Mouse (Mus musculus): ENCODE measurements around the gene Rftn1. TPM values are rescaled to one million over a fixed set of nuclear protein-coding genes. Genes with fewer than 3 reads are reported as not detected.
A peak's percentile ranks its signal among the peaks of the same experiment; 100 is the strongest.

Gene Rftn1
- polyA plus RNA-seq, 1 experiment from 2014 or later, result 11.2 TPM

DNA sequence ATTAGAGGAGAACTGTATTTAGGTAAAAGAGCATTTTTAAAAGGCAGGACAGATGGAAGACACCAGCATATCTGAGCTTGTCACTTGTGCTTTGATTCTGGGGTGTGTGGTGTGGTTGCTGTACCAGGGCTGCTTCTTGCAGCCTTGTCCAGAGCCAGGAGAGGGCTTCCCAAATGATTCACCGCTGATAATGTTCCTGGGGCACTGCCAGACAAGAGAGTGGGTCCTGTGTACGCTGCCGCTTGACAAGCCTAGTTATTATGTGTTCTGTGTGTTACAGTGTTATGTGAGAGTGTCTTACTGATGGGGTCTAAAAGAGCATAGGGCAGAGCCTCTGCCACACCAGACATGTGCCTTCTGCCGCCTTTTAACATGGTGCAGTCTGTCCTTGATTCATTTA lies 153.1 kb downstream of the Rftn1 start:
- Histone ChIP-seq H3K4me1 (ENCODE audit: control insufficient read depth, insufficient read depth, low read length) (peaks cover 13% of the 10 kb centered on the region), H3K4me3 (ENCODE audit: low read depth, low read length) (no peak overlapping the region), H3K27ac (ENCODE audit: low read depth, low read length) (no peak overlapping the region), H3K4me2 (no peak overlapping the region), H3K27me3 (ENCODE audit: control insufficient read depth, insufficient read depth, low read length) (0 out of 2 replicates have a peak, but pooled peaks cover 3% of the 10 kb centered on the region), H3K9me3 (replicated peaks; ENCODE audit: control insufficient read depth, low read length) (no peaks in the 10 kb centered on the region), H3K9ac (ENCODE audit: low read depth, low read length) (no peak overlapping the region), H3K36me3 (ENCODE audit: control insufficient read depth, insufficient read depth, low read length) (no peaks in the 10 kb centered on the region)
- no peak for ATAC-seq (replicated peaks; ENCODE audit: insufficient number of reproducible peaks, low FRiP score, low TSS enrichment)
- 71% methylated on average over 4 of the region's 4 CpGs for WGBS (ENCODE audit: insufficient replicate concordance)

DNA sequence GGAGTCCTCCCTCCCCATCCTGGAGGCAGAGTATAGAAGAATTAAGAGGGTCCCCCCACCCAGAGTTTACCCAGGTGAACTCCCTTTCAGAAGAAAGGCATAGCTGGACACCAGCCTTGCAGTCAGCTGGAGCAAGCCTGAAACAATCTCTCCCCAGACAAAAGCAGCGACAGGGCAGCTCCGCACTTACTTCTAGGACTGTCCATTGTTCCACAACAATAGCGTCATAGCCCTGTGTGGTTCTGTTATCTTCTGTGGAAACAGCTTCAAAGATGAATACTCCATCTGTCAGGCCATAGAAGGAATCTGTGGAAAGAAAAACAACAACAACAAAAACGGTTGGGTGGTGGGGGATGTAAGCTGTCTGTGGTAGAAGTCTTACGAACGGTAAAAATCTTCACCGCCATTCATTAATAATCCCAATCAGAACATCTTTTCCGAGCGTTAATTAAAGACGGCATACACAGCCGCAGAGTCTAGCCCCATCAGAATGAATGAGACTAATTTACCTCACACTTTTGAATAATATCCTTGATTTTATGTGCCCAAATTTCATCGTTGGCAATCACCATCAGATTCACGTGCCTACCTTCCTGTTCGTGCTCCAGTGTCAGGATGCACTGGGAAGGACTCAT lies 153.6 kb downstream of the Rftn1 start:
- Histone ChIP-seq H3K9me3 (replicated peaks; ENCODE audit: control insufficient read depth, low read length) (no peaks in the 10 kb centered on the region), H3K4me2 (no peak overlapping the region), H3K27ac (ENCODE audit: low read depth, low read length) (no peak overlapping the region), H3K36me3 (ENCODE audit: control insufficient read depth, insufficient read depth, low read length) (no peaks in the 10 kb centered on the region), H3K4me1 (ENCODE audit: control insufficient read depth, insufficient read depth, low read length) (peaks cover 13% of the 10 kb centered on the region), H3K9ac (ENCODE audit: low read depth, low read length) (no peak overlapping the region), H3K27me3 (ENCODE audit: control insufficient read depth, insufficient read depth, low read length) (0 out of 2 replicates have a peak, but pooled peaks cover 3% of the 10 kb centered on the region), H3K4me3 (ENCODE audit: low read depth, low read length) (no peak overlapping the region)
- 77% methylated on average over 14 of the region's 14 CpGs for WGBS (ENCODE audit: insufficient replicate concordance)
- ATAC-seq (replicated peaks; ENCODE audit: insufficient number of reproducible peaks, low FRiP score, low TSS enrichment), result no peak

DNA sequence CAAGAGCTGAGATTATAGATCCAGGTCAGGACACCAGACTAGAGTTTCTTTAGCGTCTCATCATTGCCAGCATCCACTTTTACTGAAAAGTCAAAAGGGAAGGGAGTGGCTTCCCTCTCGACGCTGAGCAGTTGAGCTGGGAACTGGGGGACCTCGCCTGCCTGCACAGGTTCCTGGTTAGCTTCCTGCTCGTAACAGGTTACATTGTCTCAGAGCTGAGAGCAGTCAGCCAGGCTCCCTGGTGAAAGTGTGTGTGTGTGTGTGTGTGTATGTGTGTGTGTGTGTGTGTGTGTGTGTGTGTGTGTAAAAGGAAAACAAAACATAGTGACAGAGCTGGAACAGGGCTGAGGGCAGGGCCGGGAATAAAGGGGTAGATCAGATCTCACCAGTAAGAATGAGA lies 156.8 kb downstream of the Rftn1 start:
- WGBS (ENCODE audit: insufficient replicate concordance), result 63% methylated on average over 6 of the region's 6 CpGs
- H3K27ac ChIP-seq (ENCODE audit: low read depth, low read length), result no peak overlapping the region

DNA sequence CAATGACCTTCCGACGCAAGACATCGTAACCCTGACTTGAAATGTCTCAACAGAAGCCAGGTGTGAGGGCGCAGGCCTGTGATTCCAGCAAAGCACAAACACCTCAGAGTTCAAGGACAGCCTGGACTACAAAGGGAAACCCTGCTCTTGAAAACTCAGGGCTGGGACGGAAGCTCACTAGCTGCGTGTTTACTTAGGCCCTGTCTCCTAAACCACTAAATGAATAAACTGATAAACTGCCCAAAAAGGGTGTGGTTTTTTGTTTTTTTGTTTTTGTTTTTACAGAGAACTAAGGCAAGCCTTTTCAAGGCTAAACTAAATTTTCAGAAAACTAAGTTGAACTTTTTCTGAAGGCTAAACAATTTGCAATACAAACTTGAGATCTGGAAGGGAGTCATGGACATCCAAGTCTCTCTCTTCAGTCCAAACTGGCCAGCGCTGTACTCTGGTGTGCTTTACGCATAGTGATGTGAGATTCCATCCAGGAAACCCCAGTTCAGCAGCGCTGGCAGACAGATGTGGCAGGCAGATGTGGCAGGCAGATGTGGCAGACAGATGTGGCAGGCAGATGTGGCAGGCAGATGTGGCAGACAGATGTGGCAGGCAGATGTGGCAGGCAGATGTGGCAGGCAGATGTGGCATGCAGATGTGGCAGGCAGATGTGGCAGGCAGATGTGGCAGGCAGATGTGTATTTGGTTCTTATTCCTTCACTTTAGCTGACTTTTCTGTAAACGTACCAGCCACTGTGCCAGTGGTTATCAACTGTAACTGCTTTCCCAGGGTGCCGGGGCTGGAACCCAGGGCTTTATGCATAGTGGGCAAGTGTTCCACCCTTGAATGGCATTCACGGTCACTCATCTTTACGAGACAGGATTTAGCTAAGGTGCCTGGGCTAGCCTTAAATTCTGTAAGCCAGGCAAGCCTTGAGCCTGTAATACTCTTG lies 158.7 kb downstream of the Rftn1 start:
- 78% methylated on average over 13 of the region's 13 CpGs for WGBS (ENCODE audit: insufficient replicate concordance)
- no peaks in the 10 kb centered on the region for H3K36me3 ChIP-seq (ENCODE audit: control insufficient read depth, insufficient read depth, low read length)
- ATAC-seq (replicated peaks; ENCODE audit: insufficient number of reproducible peaks, low FRiP score, low TSS enrichment), result no peak

More for the DNA sequence above, 156.8 kb downstream of the Rftn1 start:
- Histone ChIP-seq H3K36me3 (ENCODE audit: control insufficient read depth, insufficient read depth, low read length) (no peaks in the 10 kb centered on the region), H3K9ac (ENCODE audit: low read depth, low read length) (no peak overlapping the region), H3K4me3 (ENCODE audit: low read depth, low read length) (no peak overlapping the region), H3K4me2 (no peak overlapping the region), H3K4me1 (ENCODE audit: control insufficient read depth, insufficient read depth, low read length) (peaks cover 13% of the 10 kb centered on the region), H3K9me3 (replicated peaks; ENCODE audit: control insufficient read depth, low read length) (no peaks in the 10 kb centered on the region), H3K27me3 (ENCODE audit: control insufficient read depth, insufficient read depth, low read length) (0 out of 2 replicates have a peak, but pooled peaks cover 3% of the 10 kb centered on the region)
- ATAC-seq (replicated peaks; ENCODE audit: insufficient number of reproducible peaks, low FRiP score, low TSS enrichment), result no peak

DNA sequence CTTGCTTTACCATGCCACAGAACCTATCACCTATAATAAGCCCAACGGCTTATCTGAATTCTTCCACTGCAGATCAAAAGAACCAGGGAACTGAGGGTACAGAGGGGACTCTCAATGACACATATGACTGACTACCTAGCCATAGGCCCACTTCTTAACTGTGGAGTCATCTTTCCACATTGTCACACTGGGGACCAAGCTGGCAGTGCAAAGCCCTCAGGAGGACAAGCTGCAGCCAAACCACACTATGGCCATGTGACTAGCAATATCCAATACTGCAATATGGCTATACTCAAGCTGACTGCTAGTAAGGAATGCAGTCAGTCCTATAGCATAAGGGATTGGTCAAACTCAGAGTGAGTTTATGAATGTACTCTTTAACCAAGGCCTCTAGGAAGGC lies 164.8 kb downstream of the Rftn1 start:
- Histone ChIP-seq H3K27me3 (ENCODE audit: control insufficient read depth, insufficient read depth, low read length) (no peaks in the 10 kb centered on the region), H3K36me3 (ENCODE audit: control insufficient read depth, insufficient read depth, low read length) (no peaks in the 10 kb centered on the region), H3K27ac (ENCODE audit: low read depth, low read length) (no peak overlapping the region), H3K4me3 (ENCODE audit: low read depth, low read length) (no peak overlapping the region), H3K4me2 (no peak overlapping the region), H3K9ac (ENCODE audit: low read depth, low read length) (no peak overlapping the region), H3K9me3 (replicated peaks; ENCODE audit: control insufficient read depth, low read length) (no peaks in the 10 kb centered on the region), H3K4me1 (ENCODE audit: control insufficient read depth, insufficient read depth, low read length) (0 out of 2 replicates have a peak, but pooled peaks cover under 1% of the 10 kb centered on the region)
- WGBS (ENCODE audit: insufficient replicate concordance), result 61% methylated on average over 1 of the region's 1 CpGs
- no peak for ATAC-seq (replicated peaks; ENCODE audit: insufficient number of reproducible peaks, low FRiP score, low TSS enrichment)

More for the DNA sequence above, 158.7 kb downstream of the Rftn1 start:
- H3K4me1 ChIP-seq (ENCODE audit: control insufficient read depth, insufficient read depth, low read length), result no peaks in the 10 kb centered on the region
- no peak overlapping the region for H3K4me2 ChIP-seq
- H3K4me3 ChIP-seq (ENCODE audit: low read depth, low read length), result no peak overlapping the region
- H3K27me3 ChIP-seq (ENCODE audit: control insufficient read depth, insufficient read depth, low read length), result no peaks in the 10 kb centered on the region
- no peak overlapping the region for H3K9ac ChIP-seq (ENCODE audit: low read depth, low read length)
- no peak overlapping the region for H3K27ac ChIP-seq (ENCODE audit: low read depth, low read length)
- no peaks in the 10 kb centered on the region for H3K9me3 ChIP-seq (replicated peaks; ENCODE audit: control insufficient read depth, low read length)

DNA sequence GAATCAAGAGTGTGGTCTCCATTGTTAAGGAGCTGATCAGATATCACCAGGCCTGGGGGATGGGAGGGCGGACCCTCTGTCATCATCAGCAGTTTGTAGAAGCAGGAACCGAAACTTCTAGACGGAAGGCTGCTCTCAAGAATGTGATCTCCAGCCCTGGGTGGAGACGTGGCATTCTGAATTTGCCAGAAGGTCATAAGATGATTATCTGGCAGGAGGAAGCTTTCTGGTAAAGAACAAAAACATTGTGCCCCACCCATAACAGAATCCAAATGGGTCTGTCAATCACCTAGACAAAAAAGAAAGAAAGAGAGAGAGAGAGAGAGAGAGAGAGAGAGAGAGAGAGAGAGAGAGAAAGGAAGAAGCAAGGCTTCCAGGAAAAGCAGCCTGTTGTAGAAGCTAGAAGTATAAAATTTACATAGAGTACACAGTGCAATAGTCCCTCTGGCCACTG lies 165.3 kb downstream of the Rftn1 start:
- Histone ChIP-seq H3K4me1 (ENCODE audit: control insufficient read depth, insufficient read depth, low read length) (0 out of 2 replicates have a peak, but pooled peaks cover 5% of the 10 kb centered on the region), H3K27me3 (ENCODE audit: control insufficient read depth, insufficient read depth, low read length) (no peaks in the 10 kb centered on the region), H3K27ac (ENCODE audit: low read depth, low read length) (no peak overlapping the region), H3K9ac (ENCODE audit: low read depth, low read length) (no peak overlapping the region), H3K9me3 (replicated peaks; ENCODE audit: control insufficient read depth, low read length) (no peaks in the 10 kb centered on the region), H3K36me3 (ENCODE audit: control insufficient read depth, insufficient read depth, low read length) (no peaks in the 10 kb centered on the region), H3K4me2 (no peak overlapping the region), H3K4me3 (ENCODE audit: low read depth, low read length) (no peak overlapping the region)
- WGBS (ENCODE audit: insufficient replicate concordance), result 39% methylated on average over 4 of the region's 4 CpGs
- ATAC-seq (replicated peaks; ENCODE audit: insufficient number of reproducible peaks, low FRiP score, low TSS enrichment), result no peak

DNA sequence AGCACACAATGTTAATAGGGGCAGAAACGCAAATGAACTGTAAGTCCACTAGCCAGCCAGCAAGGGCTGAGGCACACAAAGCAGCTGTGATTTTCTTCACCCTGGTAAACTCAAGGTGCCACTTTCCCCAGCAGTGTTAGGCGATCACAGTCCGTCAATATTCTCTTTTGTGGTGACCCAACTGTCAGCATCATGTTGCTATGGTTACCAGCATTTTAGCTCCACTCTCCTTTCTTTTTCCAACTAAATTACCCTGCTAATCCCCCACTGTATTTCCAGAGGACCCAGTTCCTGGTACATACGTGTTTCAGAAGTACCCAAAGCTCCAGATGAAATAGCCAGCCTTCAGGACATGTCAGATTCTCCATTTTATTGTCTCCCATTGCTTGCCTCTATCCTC lies 169.1 kb downstream of the Rftn1 start:
- no peaks in the 10 kb centered on the region for H3K27me3 ChIP-seq (ENCODE audit: control insufficient read depth, insufficient read depth, low read length)
- H3K36me3 ChIP-seq (ENCODE audit: control insufficient read depth, insufficient read depth, low read length), result no peaks in the 10 kb centered on the region
- no peak overlapping the region for H3K4me3 ChIP-seq (ENCODE audit: low read depth, low read length)
- ATAC-seq (replicated peaks; ENCODE audit: insufficient number of reproducible peaks, low FRiP score, low TSS enrichment), result no peak
- no peak overlapping the region for H3K9ac ChIP-seq (ENCODE audit: low read depth, low read length)
- no peak overlapping the region for H3K27ac ChIP-seq (ENCODE audit: low read depth, low read length)
- WGBS (ENCODE audit: insufficient replicate concordance), result 67% methylated on average over 4 of the region's 4 CpGs
- H3K4me1 ChIP-seq (ENCODE audit: control insufficient read depth, insufficient read depth, low read length), result 0 out of 2 replicates have a peak, but pooled peaks cover 5% of the 10 kb centered on the region
- no peak overlapping the region for H3K4me2 ChIP-seq
- H3K9me3 ChIP-seq (replicated peaks; ENCODE audit: control insufficient read depth, low read length), result no peaks in the 10 kb centered on the region

DNA sequence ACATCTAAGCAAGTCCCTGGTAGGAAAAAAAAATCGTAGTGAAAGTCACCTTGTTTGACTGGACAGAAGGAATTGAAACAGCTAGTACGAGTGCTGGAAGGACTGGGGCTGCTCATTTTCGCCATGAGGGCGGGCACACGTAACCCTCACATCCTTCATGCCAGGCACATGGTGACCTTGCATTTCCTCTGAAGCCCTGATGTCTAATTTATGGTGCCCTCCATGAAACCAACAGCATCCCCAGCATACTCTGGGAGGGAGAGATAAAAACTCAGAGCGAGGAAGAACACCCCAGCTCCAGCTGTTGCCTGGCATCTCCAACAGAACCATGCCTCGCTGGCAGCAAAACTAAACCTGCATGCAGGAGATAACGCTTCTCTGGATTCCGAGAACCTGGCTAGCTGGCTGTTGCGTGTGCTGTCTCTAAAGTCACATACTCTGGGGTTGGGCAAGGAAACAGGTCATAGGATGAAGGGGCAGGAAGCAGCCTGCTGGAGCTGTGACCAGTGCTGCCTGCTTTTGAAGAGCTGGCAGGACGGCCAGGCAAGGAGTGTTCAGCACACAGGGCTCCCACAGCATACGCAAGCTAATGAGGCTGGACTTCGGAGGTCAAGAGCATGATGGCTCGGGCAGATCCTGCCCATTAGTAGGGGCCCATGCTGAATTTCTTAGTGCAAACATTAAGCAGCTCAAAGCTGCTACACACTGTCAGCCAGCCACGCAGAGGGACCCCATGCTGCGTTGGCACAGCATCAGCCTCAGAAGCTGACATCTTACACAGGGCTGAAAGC lies 170.1 kb downstream of the Rftn1 start:
- Histone ChIP-seq H3K36me3 (ENCODE audit: control insufficient read depth, insufficient read depth, low read length) (no peaks in the 10 kb centered on the region), H3K4me2 (no peak overlapping the region), H3K9me3 (replicated peaks; ENCODE audit: control insufficient read depth, low read length) (no peaks in the 10 kb centered on the region), H3K27me3 (ENCODE audit: control insufficient read depth, insufficient read depth, low read length) (no peaks in the 10 kb centered on the region), H3K27ac (ENCODE audit: low read depth, low read length) (no peak overlapping the region), H3K4me3 (ENCODE audit: low read depth, low read length) (no peak overlapping the region), H3K9ac (ENCODE audit: low read depth, low read length) (no peak overlapping the region), H3K4me1 (ENCODE audit: control insufficient read depth, insufficient read depth, low read length) (0 out of 2 replicates have a peak, but pooled peaks cover 5% of the 10 kb centered on the region)
- 68% methylated on average over 16 of the region's 16 CpGs for WGBS (ENCODE audit: insufficient replicate concordance)
- ATAC-seq (replicated peaks; ENCODE audit: insufficient number of reproducible peaks, low FRiP score, low TSS enrichment), result peak; percentile 49; the same call in 1 of the 2 replicates
